Mouse (Mus musculus) ES-E14 (cell line): ENCODE results near the gene Tas2r135. TPM values are rescaled to one million over a fixed set of nuclear protein-coding genes. Genes with fewer than 3 reads are reported as not detected.

Experiments
- DNase-seq: peaks from one replicate; pipeline ENCODE4 v3.0.0-alpha.2; 2013; ENCODE audit warnings: low read depth, low spot score
- H3K27ac ChIP-seq: 2 replicates; pipeline ENCODE4 v1.5.1; 2012; ENCODE audit warnings: low read depth, mild to moderate bottlenecking, low read length, moderate library complexity, mixed read lengths; ENCODE audit not compliant: poor library complexity, insufficient read depth, severe bottlenecking
- H3K36me3 ChIP-seq: 2 replicates; pipeline ENCODE4 v1.6.1; 2012; ENCODE audit warnings: mild to moderate bottlenecking, low read length, moderate library complexity, mixed read lengths; ENCODE audit not compliant: control insufficient read depth, poor library complexity, insufficient read depth, severe bottlenecking
- H3K4me1 ChIP-seq, 2 experiments: fragments of 150-350 bp in 1 of 2; sonication (generic) in 1 of 2; 2 replicates each; pipeline ENCODE4 v1.6.1; 2012; ENCODE audit warnings: low read length in 2 of 2, mild to moderate bottlenecking in 1 of 2, mixed read lengths in 1 of 2; ENCODE audit not compliant: control insufficient read depth in 2 of 2, insufficient read depth in 2 of 2, poor library complexity in 1 of 2
- H3K4me3 ChIP-seq, 2 experiments: fragments of 150-350 bp in 1 of 2; sonication (generic) in 1 of 2; 2 replicates each; pipeline ENCODE4 v1.5.1; 2012; ENCODE audit warnings: low read length in 2 of 2, low read depth in 1 of 2, mild to moderate bottlenecking in 1 of 2, mixed read lengths in 1 of 2; ENCODE audit not compliant: insufficient read depth in 1 of 2, poor library complexity in 1 of 2, severe bottlenecking in 1 of 2
- H3K9ac ChIP-seq: 2 replicates; pipeline ENCODE4 v1.6.1; 2012; ENCODE audit warnings: low read depth, mild to moderate bottlenecking, low read length, mixed read lengths; ENCODE audit not compliant: poor library complexity, insufficient read depth, severe bottlenecking
- H3K9me3 ChIP-seq: fragments of 150-350 bp; sonication (generic); 2 replicates; pipeline ENCODE4 v1.6.1; 2012; ENCODE audit warnings: low read depth, mild to moderate bottlenecking, low read length; ENCODE audit not compliant: control insufficient read depth, insufficient read depth
- CHD2 ChIP-seq: IDR thresholded peaks from 2 replicates; pipeline ENCODE4 v1.6.1; 2014; ENCODE audit warnings: mild to moderate bottlenecking, low read depth, low read length, inconsistent platforms
- HCFC1 ChIP-seq: IDR thresholded peaks from 2 replicates; pipeline ENCODE4 v1.6.1; 2012; ENCODE audit warnings: low read length, inconsistent platforms, borderline replicate concordance; ENCODE audit not compliant: insufficient read depth
- MAFK ChIP-seq: IDR thresholded peaks from 2 replicates; pipeline ENCODE4 v1.6.1; 2014; ENCODE audit warnings: mild to moderate bottlenecking, low read depth, low read length, inconsistent platforms; ENCODE audit not compliant: insufficient read depth
- ZC3H11A ChIP-seq: IDR thresholded peaks from 2 replicates; pipeline ENCODE4 v1.6.1; 2012; ENCODE audit warnings: low read depth, mild to moderate bottlenecking, inconsistent platforms, low read length, borderline replicate concordance
- ZNF384 ChIP-seq: IDR thresholded peaks from 2 replicates; pipeline ENCODE4 v1.6.1; 2012; ENCODE audit warnings: low read depth, low read length, inconsistent platforms
- in situ Hi-C, 2 experiments: fragments of 600-800 bp; cut with MboI; formaldehyde crosslinking; loops; one replicate each; pipeline ENCODE4 v1.15.1; 2025; ENCODE audit warnings: low sequenced_read_pairs in 2 of 2, inconsistent platforms in 1 of 2; ENCODE audit not compliant: unreplicated experiment in 2 of 2
- total RNA-seq: library from RNA; depleted of rRNA; stranded (reverse); fragments of 300-350 nt; gene quantifications from 2 replicates; pipeline ENCODE4 v1.2.3, GENCODE M21; 2012

Tas2r135 gene
- total RNA-seq, 1 experiment = not detected

DNA sequence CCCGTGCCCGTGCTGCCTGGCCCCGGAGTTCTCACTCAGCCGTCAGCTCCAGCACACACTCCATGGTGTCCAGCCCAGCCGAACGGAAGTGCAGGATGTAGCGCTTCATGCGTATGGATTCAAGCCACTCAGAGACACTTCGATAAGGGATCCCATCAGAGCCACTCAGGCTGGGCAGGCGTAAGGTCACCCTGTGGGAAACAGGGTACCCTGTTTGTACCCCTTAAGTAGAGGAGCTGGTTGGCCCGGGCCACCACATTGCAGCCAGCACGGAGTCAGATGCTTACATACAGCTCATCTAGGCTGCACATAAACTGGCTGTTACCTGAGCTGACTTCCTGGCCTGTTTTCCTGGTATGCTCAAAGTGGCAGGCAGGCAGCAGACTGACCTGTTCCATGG lies 46.3 kb upstream of the Tas2r135 start:
- no peak for DNase-seq
- Histone ChIP-seq H3K9me3 (no peaks in the 10 kb centered on the region), H3K9ac (no peak overlapping the region), H3K27ac (no peak overlapping the region), H3K4me1 (peaks cover 0 to 2% of the 10 kb centered on the region in 2 experiments; a peak in 1 of 4 replicates), H3K4me3 (no peak overlapping the region), H3K36me3 (peaks cover 15% of the 10 kb centered on the region; the same call in 1 of the 2 replicates)
- in situ Hi-C loops = no loop called here
- TF ChIP-seq CHD2 = no peak
- no peak for TF ChIP-seq MAFK
- TF ChIP-seq ZC3H11A = no peak
- no peak for TF ChIP-seq ZNF384
- no peak for TF ChIP-seq HCFC1

DNA sequence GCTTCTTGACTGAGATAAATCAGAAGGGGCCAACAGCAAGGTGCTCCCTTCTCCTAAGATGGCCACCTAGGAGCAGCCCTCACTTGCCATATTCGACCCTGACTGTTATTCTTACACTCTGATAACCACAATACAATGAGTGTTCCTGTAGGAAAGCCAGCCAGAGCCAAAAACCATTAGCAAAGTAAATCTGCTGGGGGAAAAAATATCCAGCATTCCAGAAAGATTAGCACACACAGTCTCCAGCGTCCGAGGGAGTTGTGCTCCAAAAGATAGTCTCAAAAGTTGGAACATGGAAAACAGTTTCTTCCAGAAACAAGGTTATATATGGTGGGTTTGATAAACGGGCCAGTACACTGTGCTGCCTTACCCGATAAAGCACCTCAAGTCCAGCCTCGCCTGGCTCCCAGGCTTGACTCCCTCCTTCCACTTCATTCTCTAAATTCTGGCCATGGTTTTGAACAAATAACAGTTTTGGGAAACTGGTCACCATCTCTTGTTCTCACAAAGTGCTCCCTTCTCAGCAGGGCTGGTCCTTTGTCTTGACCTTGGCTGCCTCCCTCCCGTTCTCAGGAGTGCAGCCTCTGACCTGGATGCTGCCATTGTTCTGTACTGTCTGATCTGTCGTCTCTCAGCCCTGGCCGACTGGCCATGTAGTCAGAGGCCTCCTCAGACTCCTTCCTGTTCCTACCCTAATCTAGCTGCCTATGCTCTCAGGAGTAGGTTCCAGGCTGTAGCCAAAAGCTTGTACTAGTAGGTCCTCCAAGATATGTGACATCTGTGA lies 45.7 kb upstream of the Tas2r135 start:
- no peak overlapping the region for H3K4me3 ChIP-seq
- in situ Hi-C loops = no loop called here
- H3K27ac ChIP-seq = no peak overlapping the region
- H3K9me3 ChIP-seq = no peaks in the 10 kb centered on the region
- H3K9ac ChIP-seq = no peak overlapping the region
- DNase-seq = no peak
- H3K36me3 ChIP-seq = peaks cover 17% of the 10 kb centered on the region; the same call in 1 of the 2 replicates
- TF ChIP-seq ZC3H11A (no peak), MAFK (no peak), CHD2 (no peak), HCFC1 (no peak), ZNF384 (no peak)
- peaks cover 0 to 2% of the 10 kb centered on the region in 2 experiments; a peak in 1 of 4 replicates for H3K4me1 ChIP-seq

DNA sequence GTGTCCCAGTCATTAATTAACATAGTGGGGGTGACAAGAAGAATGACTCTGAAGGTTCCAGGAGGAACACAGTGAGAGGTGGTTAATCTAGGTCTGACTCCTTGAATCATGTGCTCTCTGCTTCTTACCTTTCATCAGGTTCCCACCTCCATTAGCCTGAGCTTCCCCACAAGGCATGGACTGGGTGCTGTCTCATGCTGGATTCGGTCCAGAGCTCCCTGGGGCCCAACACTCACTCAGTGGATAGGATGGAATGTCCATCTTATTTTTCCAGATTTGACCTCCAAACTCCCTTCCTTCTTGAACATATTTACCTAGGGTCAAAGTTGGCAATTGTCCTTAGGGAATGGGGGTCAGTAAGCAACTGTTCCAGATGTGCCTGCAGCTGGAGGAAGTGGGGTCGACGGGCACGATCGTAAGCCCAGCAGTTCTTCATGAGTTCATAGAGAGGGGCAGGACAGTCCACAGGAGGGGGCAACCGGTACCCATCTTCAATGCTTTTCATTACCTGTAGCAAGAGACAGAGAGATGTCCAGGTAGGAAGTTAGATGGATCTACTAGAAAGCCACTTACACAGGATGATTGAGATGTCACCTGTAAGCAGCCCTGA lies 44.9 kb upstream of the Tas2r135 start:
- in situ Hi-C loops = no loop called here
- Histone ChIP-seq H3K9me3 (no peaks in the 10 kb centered on the region), H3K27ac (no peak overlapping the region), H3K36me3 (peaks cover 19% of the 10 kb centered on the region; the same call in 1 of the 2 replicates), H3K4me1 (peaks cover 0 to 2% of the 10 kb centered on the region in 2 experiments; a peak in 1 of 4 replicates), H3K4me3 (no peak overlapping the region), H3K9ac (no peak overlapping the region)
- TF ChIP-seq HCFC1 (no peak), ZNF384 (no peak), ZC3H11A (no peak), MAFK (no peak), CHD2 (no peak)
- no peak for DNase-seq

DNA sequence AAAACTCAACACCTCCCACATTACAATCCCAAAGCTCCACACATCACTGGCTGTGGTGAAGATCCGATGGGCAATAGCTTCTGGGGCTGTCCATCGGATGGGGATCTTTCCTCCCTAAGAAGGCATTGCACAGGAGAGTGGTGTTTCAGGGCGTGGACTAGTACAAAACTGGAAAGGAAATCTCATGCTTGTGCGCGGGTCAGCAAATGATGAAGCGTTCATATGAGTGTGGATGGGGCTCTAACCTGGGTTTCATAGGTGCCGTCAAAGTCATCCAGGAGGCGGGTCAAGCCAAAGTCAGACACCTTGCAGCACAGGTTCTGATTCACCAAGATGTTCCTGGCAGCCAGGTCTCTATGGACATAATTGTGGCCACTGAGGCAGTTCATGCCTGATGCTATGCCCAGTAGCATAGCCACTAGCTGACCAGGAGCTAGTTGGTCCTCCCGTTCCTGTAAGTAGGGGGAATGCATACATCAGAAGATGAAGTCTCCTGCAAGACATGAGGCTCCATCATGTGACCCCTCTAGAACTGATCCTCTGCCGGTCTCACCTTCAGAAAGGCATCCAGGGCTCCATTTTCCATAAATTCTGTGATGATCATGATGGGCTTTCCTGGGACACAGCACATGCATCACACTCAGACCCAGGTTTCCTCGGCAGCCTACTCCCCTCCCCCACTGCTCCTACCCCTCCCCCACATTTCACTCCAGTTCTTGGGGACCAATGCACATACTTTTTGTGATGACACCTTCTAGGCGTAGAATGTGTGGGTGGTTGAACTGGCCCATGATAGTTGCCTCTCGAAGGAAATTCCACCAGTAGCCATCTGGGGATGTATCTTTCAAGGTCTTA lies 44.0 kb upstream of the Tas2r135 start:
- Histone ChIP-seq H3K4me1 (peaks cover 0 to 2% of the 10 kb centered on the region in 2 experiments; a peak in 1 of 4 replicates), H3K36me3 (peaks cover 21% of the 10 kb centered on the region; the same call in 1 of the 2 replicates), H3K27ac (no peak overlapping the region), H3K9me3 (no peaks in the 10 kb centered on the region), H3K9ac (no peak overlapping the region), H3K4me3 (no peak overlapping the region)
- TF ChIP-seq ZNF384 (no peak), CHD2 (no peak), MAFK (no peak), ZC3H11A (no peak), HCFC1 (no peak)
- DNase-seq = no peak
- in situ Hi-C loops = no loop called here
